Mouse (Mus musculus) inflammation-experienced regulatory T-cells, adult 6 months (primary cell): ENCODE measurements around the gene Psmd11. TPM values are rescaled to one million over a fixed set of nuclear protein-coding genes. Genes with fewer than 3 reads are reported as not detected.
A peak's percentile ranks its signal among the peaks of the same experiment; 100 is the strongest.

Source experiments
- ATAC-seq: one replicate; pipeline ENCODE4 v1.8.0; 2017
- polyA plus RNA-seq, 3 experiments: library from polyadenylated mRNA; unstranded; fragments of 100-300 nt; shearing (Covaris generic); gene quantifications; one replicate each; pipeline ENCODE4 v1.2.1; 2017

The Psmd11 gene
- polyA plus RNA-seq, 3 experiments from 2014 or later: 287 to 345 (median 294) TPM

GRCm38 (mm10) chr11:80506483-80506882 is 78.1 kb downstream of the Psmd11 start:
- no peak for ATAC-seq

GRCm38 (mm10) chr11:80507791-80508190 is 79.4 kb downstream of the Psmd11 start:
- no peak for ATAC-seq

- peak; percentile 73 for ATAC-seq
These were observed 80.2 kb downstream of the Psmd11 start for GRCm38 (mm10) chr11:80508361-80509175.

GRCm38 (mm10) chr11:80509176-80509506 is 80.7 kb downstream of the Psmd11 start:
- peak; percentile 7 for ATAC-seq

GRCm38 (mm10) chr11:80510124-80510523 is 81.7 kb downstream of the Psmd11 start:
- ATAC-seq: no peak

GRCm38 (mm10) chr11:80512313-80513056 is 84.1 kb downstream of the Psmd11 start:
- ATAC-seq: no peak

- no peak for ATAC-seq
These were observed 85.4 kb downstream of the Psmd11 start for GRCm38 (mm10) chr11:80513796-80514195.

- ATAC-seq: no peak
These were observed 86.9 kb downstream of the Psmd11 start for GRCm38 (mm10) chr11:80515346-80515745.

- ATAC-seq: no peak
These were observed 87.5 kb downstream of the Psmd11 start for GRCm38 (mm10) chr11:80515895-80516294.

- ATAC-seq: no peak
These were observed 90.3 kb downstream of the Psmd11 start for GRCm38 (mm10) chr11:80518421-80519367.

- no peak for ATAC-seq
These were observed 92.7 kb downstream of the Psmd11 start for GRCm38 (mm10) chr11:80521148-80521547.

Other genes starting within 250 kb of the Psmd11 start
- gene Rnf135, start 244.8 kb upstream of the Psmd11 start, polyA plus RNA-seq: 10 to 100 TPM; 10.2 to 12.1 (median 11.1) TPM
- gene Rhot1, start 219.6 kb upstream of the Psmd11 start, polyA plus RNA-seq: 10 to 100 TPM; 20.6 to 30.8 (median 29.8) TPM
- under 1 TPM; 0.40 to 0.78 (median 0.44) TPM for gene Rhbdl3, start 127.7 kb upstream of the Psmd11 start, polyA plus RNA-seq
- 10 to 100 TPM; 13.5 to 15.2 (median 13.6) TPM for gene 5730455P16Rik, start 50.6 kb upstream of the Psmd11 start, polyA plus RNA-seq
- 100 to 1,000 TPM; 288 to 361 (median 313) TPM for gene Zfp207, start 45.3 kb upstream of the Psmd11 start, polyA plus RNA-seq
- gene Cdk5r1, start 48.4 kb downstream of the Psmd11 start, polyA plus RNA-seq: 1 to 10 TPM in 2 of 3 experiments, under 1 TPM in 1; 0.78 to 1.3 (median 1.3) TPM